Mouse (Mus musculus): ENCODE results near the gene Tmem38b. TPM values are rescaled to one million over a fixed set of nuclear protein-coding genes. Genes with fewer than 3 reads are reported as not detected.
A peak's percentile ranks its signal among the peaks of the same experiment; 100 is the strongest.
"Not testable (repeated sequence)": the region's sequence is repeated elsewhere in the genome, so short reads cannot be mapped to it uniquely, and the experiment has no call there.

Tmem38b gene
- polyA plus RNA-seq, 1 experiment from 2014 or later: 6.9 TPM

- no peaks in the 10 kb centered on the region for H3K36me3 ChIP-seq (ENCODE audit: control insufficient read depth, insufficient read depth, low read length)
- H3K9ac ChIP-seq (ENCODE audit: low read depth, low read length): no peak overlapping the region
- no peaks in the 10 kb centered on the region for H3K9me3 ChIP-seq (ENCODE audit: control insufficient read depth, low read length)
- ATAC-seq: no peak
- H3K4me2 ChIP-seq (ENCODE audit: low read length): no peak overlapping the region
- no peaks in the 10 kb centered on the region; the same call in 1 of the 2 replicates for H3K4me1 ChIP-seq (ENCODE audit: control insufficient read depth, insufficient read depth, low read depth, low read length)
- H3K27me3 ChIP-seq (replicated peaks; ENCODE audit: control insufficient read depth, insufficient read depth, low read length): no peaks in the 10 kb centered on the region
- no peak overlapping the region for H3K4me3 ChIP-seq (ENCODE audit: low read length)
- WGBS: 91% methylated on average over 2 of the region's 2 CpGs
- no peak overlapping the region for H3K27ac ChIP-seq (ENCODE audit: low read depth, low read length)
Measured at GRCm38 (mm10) chr4:53795706-53796105, 30.1 kb upstream of the Tmem38b start.

- 0 out of 2 replicates have a peak overlapping the region, but pooled peaks have one; percentile 0 for H3K4me2 ChIP-seq (ENCODE audit: low read length)
- H3K9me3 ChIP-seq (ENCODE audit: control insufficient read depth, low read length): no peaks in the 10 kb centered on the region
- H3K36me3 ChIP-seq (ENCODE audit: control insufficient read depth, insufficient read depth, low read length): no peaks in the 10 kb centered on the region
- no peak overlapping the region for H3K4me3 ChIP-seq (ENCODE audit: low read length)
- WGBS: 15% methylated on average over 18 of the region's 18 CpGs
- H3K9ac ChIP-seq (ENCODE audit: low read depth, low read length): no peak overlapping the region
- H3K27me3 ChIP-seq (replicated peaks; ENCODE audit: control insufficient read depth, insufficient read depth, low read length): no peaks in the 10 kb centered on the region
- peak; percentile 71 for ATAC-seq
- H3K27ac ChIP-seq (ENCODE audit: low read depth, low read length): no peak overlapping the region
- no peaks in the 10 kb centered on the region; the same call in 1 of the 2 replicates for H3K4me1 ChIP-seq (ENCODE audit: control insufficient read depth, insufficient read depth, low read depth, low read length)
Measured at GRCm38 (mm10) chr4:53796865-53797772, 28.7 kb upstream of the Tmem38b start.

- Histone ChIP-seq H3K27ac (ENCODE audit: low read depth, low read length) (no peak overlapping the region), H3K4me3 (ENCODE audit: low read length) (no peak overlapping the region), H3K4me2 (ENCODE audit: low read length) (no peak overlapping the region), H3K9ac (ENCODE audit: low read depth, low read length) (no peak overlapping the region), H3K36me3 (ENCODE audit: control insufficient read depth, insufficient read depth, low read length) (no peaks in the 10 kb centered on the region), H3K27me3 (replicated peaks; ENCODE audit: control insufficient read depth, insufficient read depth, low read length) (no peaks in the 10 kb centered on the region), H3K9me3 (ENCODE audit: control insufficient read depth, low read length) (no peaks in the 10 kb centered on the region), H3K4me1 (ENCODE audit: control insufficient read depth, insufficient read depth, low read depth, low read length) (no peaks in the 10 kb centered on the region; the same call in 1 of the 2 replicates)
- no peak for ATAC-seq
- WGBS: 47% methylated on average over 7 of the region's 7 CpGs
Measured at GRCm38 (mm10) chr4:53798896-53799676, 26.8 kb upstream of the Tmem38b start.

DNA sequence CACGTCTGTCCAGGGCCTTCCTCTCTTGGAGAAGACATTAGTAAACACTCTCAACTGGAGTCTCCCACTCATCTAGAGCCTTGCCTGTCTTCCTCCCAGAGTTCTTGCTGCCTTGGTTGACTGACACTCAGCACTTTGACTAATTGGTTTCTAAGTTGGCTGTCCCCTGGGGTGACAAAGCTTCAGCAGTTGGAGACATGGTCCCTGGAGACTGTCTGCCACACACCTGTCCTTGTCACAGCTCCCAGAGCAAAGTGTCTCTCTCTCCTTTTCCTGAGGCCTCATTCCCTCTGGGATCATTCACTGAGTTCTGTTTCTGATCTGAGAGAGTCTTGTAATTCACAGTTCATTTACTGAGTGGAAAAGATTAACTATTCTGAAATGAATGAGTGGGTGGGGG, 26.1 kb upstream of the Tmem38b start:
- WGBS: 70% methylated on average over 1 of the region's 1 CpGs
- ATAC-seq: no peak

GRCm38 (mm10) chr4:53803674-53804073, 22.2 kb upstream of the Tmem38b start:
- H3K9me3 ChIP-seq (ENCODE audit: control insufficient read depth, low read length); H3K36me3 ChIP-seq (ENCODE audit: control insufficient read depth, insufficient read depth, low read length); H3K27ac ChIP-seq (ENCODE audit: low read depth, low read length); H3K4me2 ChIP-seq (ENCODE audit: low read length); H3K4me1 ChIP-seq (ENCODE audit: control insufficient read depth, insufficient read depth, low read depth, low read length); H3K27me3 ChIP-seq (replicated peaks; ENCODE audit: control insufficient read depth, insufficient read depth, low read length); H3K9ac ChIP-seq (ENCODE audit: low read depth, low read length); ATAC-seq; H3K4me3 ChIP-seq (ENCODE audit: low read length): not testable (repeated sequence)
- 96% methylated on average over 7 of the region's 8 CpGs for WGBS

More for the DNA sequence above, 26.1 kb upstream of the Tmem38b start:
- H3K4me2 ChIP-seq (ENCODE audit: low read length): no peak overlapping the region
- no peak overlapping the region for H3K4me3 ChIP-seq (ENCODE audit: low read length)
- H3K9ac ChIP-seq (ENCODE audit: low read depth, low read length): no peak overlapping the region
- no peaks in the 10 kb centered on the region for H3K27me3 ChIP-seq (replicated peaks; ENCODE audit: control insufficient read depth, insufficient read depth, low read length)
- H3K4me1 ChIP-seq (ENCODE audit: control insufficient read depth, insufficient read depth, low read depth, low read length): no peaks in the 10 kb centered on the region; the same call in 1 of the 2 replicates
- H3K27ac ChIP-seq (ENCODE audit: low read depth, low read length): no peak overlapping the region
- H3K9me3 ChIP-seq (ENCODE audit: control insufficient read depth, low read length): no peaks in the 10 kb centered on the region
- H3K36me3 ChIP-seq (ENCODE audit: control insufficient read depth, insufficient read depth, low read length): no peaks in the 10 kb centered on the region

GRCm38 (mm10) chr4:53806428-53806827, 19.4 kb upstream of the Tmem38b start:
- 91% methylated on average over 6 of the region's 6 CpGs for WGBS
- H3K4me1 ChIP-seq (ENCODE audit: control insufficient read depth, insufficient read depth, low read depth, low read length); H3K9me3 ChIP-seq (ENCODE audit: control insufficient read depth, low read length); ATAC-seq; H3K9ac ChIP-seq (ENCODE audit: low read depth, low read length); H3K27me3 ChIP-seq (replicated peaks; ENCODE audit: control insufficient read depth, insufficient read depth, low read length); H3K4me3 ChIP-seq (ENCODE audit: low read length); H3K27ac ChIP-seq (ENCODE audit: low read depth, low read length); H3K4me2 ChIP-seq (ENCODE audit: low read length); H3K36me3 ChIP-seq (ENCODE audit: control insufficient read depth, insufficient read depth, low read length): not testable (repeated sequence)

DNA sequence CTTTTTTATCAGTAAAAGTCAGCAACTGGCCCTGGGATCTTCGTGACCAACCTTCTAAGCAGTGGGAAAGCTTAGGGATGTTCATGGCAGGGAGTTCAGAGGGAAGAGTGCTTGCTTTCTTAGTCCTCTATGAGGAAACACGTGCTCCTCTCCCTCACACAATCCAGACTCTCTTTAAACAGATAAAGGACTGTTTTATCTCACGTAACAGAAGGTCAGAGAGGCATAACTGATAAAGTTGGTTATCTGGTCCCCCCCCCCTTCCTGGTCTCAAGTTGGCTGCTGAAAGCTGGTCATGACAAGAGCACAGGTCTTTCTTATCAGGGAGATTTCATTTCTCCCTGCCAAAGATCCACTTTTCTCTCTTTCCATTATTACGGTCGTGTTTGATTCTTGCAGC, 7.5 kb upstream of the Tmem38b start:
- no peak for ATAC-seq
- H3K4me2 ChIP-seq (ENCODE audit: low read length): no peak overlapping the region
- no peaks in the 10 kb centered on the region for H3K9me3 ChIP-seq (ENCODE audit: control insufficient read depth, low read length)
- no peak overlapping the region for H3K9ac ChIP-seq (ENCODE audit: low read depth, low read length)
- H3K4me1 ChIP-seq (ENCODE audit: control insufficient read depth, insufficient read depth, low read depth, low read length): no peaks in the 10 kb centered on the region
- no peak overlapping the region for H3K4me3 ChIP-seq (ENCODE audit: low read length)
- H3K27ac ChIP-seq (ENCODE audit: low read depth, low read length): no peak overlapping the region
- 81% methylated on average over 5 of the region's 5 CpGs for WGBS
- no peaks in the 10 kb centered on the region for H3K36me3 ChIP-seq (ENCODE audit: control insufficient read depth, insufficient read depth, low read length)
- no peaks in the 10 kb centered on the region for H3K27me3 ChIP-seq (replicated peaks; ENCODE audit: control insufficient read depth, insufficient read depth, low read length)

GRCm38 (mm10) chr4:53823697-53824096, 2.1 kb upstream of the Tmem38b start:
- ATAC-seq: no peak
- WGBS: 59% methylated on average over 6 of the region's 6 CpGs
- no peaks in the 10 kb centered on the region for H3K9me3 ChIP-seq (ENCODE audit: control insufficient read depth, low read length)
- H3K4me2 ChIP-seq (ENCODE audit: low read length): no peak overlapping the region
- no peaks in the 10 kb centered on the region for H3K27me3 ChIP-seq (replicated peaks; ENCODE audit: control insufficient read depth, insufficient read depth, low read length)
- H3K4me3 ChIP-seq (ENCODE audit: low read length): no peak overlapping the region
- H3K27ac ChIP-seq (ENCODE audit: low read depth, low read length): no peak overlapping the region
- no peak overlapping the region for H3K9ac ChIP-seq (ENCODE audit: low read depth, low read length)
- peaks cover 4% of the 10 kb centered on the region; the same call in 1 of the 2 replicates for H3K4me1 ChIP-seq (ENCODE audit: control insufficient read depth, insufficient read depth, low read depth, low read length)
- no peaks in the 10 kb centered on the region for H3K36me3 ChIP-seq (ENCODE audit: control insufficient read depth, insufficient read depth, low read length)

GRCm38 (mm10) chr4:53824831-53825230, 1.0 kb upstream of the Tmem38b start:
- Histone ChIP-seq H3K27ac (ENCODE audit: low read depth, low read length) (no peak overlapping the region), H3K4me2 (ENCODE audit: low read length) (no peak overlapping the region), H3K9me3 (ENCODE audit: control insufficient read depth, low read length) (no peaks in the 10 kb centered on the region), H3K27me3 (replicated peaks; ENCODE audit: control insufficient read depth, insufficient read depth, low read length) (no peaks in the 10 kb centered on the region), H3K4me1 (ENCODE audit: control insufficient read depth, insufficient read depth, low read depth, low read length) (peaks cover 4% of the 10 kb centered on the region; the same call in 1 of the 2 replicates), H3K4me3 (ENCODE audit: low read length) (no peak overlapping the region), H3K9ac (ENCODE audit: low read depth, low read length) (no peak overlapping the region), H3K36me3 (ENCODE audit: control insufficient read depth, insufficient read depth, low read length) (no peaks in the 10 kb centered on the region)
- ATAC-seq: no peak
- WGBS: 68% methylated on average over 4 of the region's 4 CpGs
